Mouse (Mus musculus) E14TG2a.4 (cell line): Measurements from ENCODE around the gene Gm37240.

ENCODE experiments used
- CTCF ChIP-seq: conservative IDR thresholded peaks from 2 replicates; pipeline ENCODE4 v1.5.1; 2014; ENCODE audit warnings: low read length
- NANOG ChIP-seq: IDR thresholded peaks from 2 replicates; pipeline ENCODE4 v1.6.1; 2014; ENCODE audit warnings: borderline replicate concordance, low read length, mixed read lengths

DNA sequence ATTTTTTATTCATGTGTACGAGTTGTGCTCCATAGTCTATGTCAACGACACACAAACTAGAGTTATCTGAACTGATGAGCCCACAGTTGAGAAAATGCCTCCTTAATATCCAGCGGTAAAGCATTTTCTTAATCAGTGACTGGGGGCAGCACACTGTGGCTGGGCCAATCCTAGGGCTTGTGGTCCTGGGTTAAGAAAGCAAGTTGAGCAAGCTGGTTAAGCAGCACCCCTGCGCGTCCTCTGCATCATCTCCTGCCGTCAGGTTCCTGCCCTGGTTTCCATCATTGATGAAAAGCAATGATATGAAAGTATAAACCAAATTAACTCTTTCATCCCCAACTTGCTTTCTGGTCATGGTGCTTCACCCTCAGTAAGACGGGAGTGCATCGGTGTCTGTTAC lies 1394.7 kb downstream of the Gm37240 start:
- TF ChIP-seq CTCF (no peak), NANOG (no peak)
